Mouse (Mus musculus) CD4-positive, CD25-positive, alpha-beta regulatory T cell, adult 2 months (primary cell): Measurements from ENCODE around the gene Slc32a1.

Source experiments
- DNase-seq: peaks from one replicate; pipeline ENCODE4 v3.0.0-alpha.2; 2012; ENCODE audit warnings: low read depth, low spot score

The Slc32a1 gene

DNA sequence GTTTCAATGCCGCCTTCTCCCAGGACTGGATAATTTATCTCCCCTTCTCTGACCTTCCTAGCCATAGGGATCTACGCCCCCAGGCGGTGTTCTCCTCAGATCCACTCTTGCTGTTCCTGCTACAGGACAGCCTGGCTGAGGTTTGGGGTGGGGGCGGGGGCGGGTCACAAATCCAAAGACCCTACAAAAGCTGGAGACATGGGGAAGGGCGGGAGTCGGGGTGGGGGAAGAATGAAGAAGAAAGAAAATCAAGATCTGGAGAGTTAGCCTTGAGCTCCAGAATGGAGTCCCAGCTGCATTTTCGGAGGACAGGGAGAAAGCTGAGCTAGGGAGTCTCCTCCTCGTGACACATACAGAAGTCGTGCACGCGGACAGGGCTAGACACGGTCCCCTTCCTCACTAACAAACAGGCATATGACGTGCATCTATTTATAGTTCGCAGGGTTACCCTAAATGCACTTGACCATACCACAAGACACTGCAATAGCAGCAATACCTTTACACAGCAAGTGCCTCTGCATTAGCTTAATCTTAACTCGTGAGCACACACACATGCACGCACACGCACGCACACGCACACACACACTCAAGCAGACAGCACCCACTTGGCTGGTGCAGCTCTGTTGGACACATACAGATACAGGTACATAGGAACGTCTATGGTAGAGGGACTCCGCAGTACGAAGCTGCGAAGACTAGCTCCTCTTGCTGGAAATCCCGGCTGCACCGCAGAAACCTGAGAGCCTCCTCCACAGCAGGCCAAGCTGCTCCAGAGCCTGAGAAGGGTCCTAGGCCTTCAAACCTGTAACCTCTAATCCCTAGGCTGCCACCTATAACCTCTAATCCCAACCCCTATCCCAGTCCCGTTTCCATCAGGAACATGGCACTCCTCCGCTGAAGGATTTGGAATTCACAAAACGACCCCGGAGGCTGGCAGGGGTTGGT, 1.4 kb downstream of the Slc32a1 start:
- peak; percentile 32 for DNase-seq

DNA sequence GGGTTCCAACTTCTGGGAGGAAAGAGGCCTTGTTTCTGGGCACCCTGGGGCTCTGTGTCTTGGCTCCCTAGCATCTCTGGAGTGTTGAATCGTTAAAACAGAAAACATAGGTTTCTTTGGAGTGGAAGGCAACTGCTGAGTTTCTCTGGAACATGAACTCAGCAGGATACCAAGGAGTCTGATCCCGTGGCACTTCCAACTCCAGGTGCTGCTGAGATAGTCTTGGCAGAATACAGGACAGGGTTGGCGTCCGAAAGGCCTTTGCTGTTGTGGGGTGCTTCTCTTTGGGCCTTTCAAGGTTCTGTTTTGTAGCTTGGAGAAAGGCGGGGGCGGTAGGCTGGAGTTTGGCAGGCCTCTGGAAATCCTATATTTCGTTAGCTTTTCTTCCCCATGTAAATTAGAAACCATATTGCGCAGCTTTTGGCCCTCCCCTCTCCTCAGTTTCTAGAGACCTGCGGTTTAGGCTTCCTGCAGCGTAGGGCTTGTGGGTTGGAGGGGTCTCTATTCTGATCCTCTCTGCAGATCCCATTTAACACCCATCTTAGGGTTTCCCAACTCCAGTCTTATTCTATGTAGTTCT, 2.2 kb downstream of the Slc32a1 start:
- DNase-seq: peak; percentile 26

DNA sequence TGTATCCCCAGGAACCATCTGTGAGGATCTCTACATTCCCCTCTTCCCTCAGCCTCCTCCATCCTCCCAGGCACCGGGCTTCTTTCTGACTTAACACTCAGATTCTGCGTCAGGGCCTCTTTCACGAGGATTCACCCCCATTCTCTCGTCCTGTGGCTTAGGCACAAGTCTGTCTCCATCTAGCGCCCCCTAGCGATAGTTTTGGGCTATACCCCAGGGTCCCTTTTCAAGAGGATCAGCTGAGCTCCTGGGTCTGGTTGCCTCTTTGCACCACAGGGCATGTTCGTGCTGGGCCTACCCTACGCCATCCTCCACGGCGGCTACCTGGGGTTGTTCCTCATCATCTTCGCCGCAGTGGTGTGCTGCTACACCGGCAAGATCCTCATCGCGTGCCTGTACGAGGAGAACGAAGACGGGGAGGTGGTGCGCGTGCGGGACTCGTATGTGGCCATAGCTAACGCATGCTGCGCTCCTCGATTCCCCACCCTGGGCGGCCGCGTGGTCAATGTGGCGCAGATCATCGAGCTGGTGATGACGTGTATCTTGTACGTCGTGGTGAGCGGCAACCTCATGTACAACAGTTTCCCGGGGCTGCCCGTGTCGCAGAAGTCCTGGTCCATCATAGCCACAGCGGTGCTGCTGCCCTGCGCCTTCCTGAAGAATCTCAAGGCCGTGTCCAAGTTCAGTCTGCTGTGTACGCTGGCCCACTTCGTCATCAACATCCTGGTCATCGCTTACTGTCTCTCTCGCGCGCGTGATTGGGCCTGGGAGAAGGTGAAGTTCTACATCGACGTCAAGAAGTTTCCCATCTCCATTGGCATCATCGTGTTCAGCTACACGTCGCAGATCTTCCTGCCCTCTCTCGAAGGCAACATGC, 3.2 kb downstream of the Slc32a1 start:
- DNase-seq: peak; percentile 89

DNA sequence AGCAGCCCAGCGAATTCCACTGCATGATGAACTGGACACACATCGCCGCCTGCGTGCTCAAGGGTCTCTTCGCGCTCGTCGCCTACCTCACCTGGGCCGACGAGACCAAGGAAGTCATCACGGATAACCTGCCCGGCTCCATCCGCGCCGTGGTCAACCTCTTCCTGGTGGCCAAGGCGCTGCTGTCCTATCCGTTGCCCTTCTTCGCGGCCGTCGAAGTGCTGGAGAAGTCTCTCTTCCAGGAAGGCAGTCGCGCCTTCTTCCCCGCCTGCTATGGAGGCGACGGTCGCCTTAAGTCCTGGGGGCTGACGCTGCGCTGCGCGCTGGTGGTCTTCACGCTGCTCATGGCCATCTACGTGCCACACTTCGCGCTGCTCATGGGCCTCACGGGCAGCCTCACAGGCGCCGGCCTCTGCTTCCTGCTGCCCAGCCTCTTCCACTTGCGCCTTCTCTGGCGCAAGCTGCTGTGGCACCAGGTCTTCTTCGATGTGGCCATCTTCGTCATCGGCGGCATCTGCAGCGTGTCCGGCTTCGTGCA, 3.9 kb downstream of the Slc32a1 start:
- peak; percentile 23 for DNase-seq

DNA sequence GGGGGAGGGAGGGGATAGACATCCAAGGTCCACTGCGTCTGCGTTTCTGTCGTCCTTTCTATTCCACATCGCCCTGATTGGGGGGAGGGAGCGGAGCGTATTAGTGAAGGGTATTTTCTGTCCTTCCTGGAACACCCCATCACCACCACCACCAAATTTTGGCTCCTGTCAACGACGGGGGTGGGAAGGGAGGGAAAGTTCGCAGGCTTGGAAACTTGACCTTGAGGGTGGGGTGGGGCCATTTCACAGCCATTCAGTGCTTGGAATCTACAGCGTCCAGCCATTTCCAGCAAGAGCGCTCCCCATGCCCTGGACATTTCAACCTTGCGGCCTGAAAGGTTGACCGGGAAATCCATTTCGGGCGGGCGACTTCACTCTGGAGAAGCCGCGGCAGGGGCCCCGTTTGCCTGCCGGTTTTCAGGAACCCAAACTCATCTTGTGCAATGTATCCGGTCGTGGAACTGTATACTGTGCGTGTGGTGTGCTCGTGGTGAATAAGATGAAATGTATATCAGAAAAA, 4.7 kb downstream of the Slc32a1 start:
- DNase-seq: no peak

DNA sequence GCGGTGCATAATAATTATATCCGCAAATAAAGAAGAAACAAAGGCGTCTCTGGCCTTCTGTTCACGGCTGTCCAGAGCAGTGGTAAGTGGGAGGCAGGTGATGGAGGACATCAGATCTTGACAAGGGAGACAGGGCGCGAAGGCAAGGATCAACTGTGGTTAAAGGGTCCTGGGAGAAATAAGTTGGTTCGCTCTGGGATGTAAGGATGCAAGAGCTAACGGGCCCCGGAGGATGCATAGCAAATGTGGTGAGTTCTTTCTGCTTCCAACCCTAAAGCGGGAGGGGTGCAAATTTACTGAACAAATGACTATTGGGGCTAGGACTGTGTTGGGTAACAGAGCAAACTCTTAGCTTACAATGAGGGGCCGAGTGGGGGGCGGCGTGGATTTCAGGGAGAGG, 5.1 kb downstream of the Slc32a1 start:
- DNase-seq: no peak

DNA sequence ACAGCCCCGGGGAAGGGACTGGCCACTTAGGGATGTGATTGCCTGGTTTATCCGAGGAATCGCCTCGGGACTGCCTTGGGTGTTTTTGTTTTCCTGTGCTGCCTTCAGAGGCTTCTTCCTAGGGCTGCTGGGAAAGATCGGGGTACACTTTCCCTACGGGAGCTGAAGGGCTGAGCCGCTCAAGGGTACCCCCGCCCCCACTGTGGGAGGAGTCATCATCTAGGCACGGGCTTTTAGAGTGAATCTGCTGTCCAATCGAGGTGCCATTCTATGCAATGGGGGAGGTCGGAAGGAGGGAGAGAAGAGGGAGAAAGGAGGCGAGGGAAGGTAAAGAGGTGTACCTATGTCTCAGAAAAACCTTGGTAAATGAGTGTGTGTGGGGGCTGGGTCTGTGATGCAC, 5.7 kb downstream of the Slc32a1 start:
- DNase-seq: peak; percentile 38

DNA sequence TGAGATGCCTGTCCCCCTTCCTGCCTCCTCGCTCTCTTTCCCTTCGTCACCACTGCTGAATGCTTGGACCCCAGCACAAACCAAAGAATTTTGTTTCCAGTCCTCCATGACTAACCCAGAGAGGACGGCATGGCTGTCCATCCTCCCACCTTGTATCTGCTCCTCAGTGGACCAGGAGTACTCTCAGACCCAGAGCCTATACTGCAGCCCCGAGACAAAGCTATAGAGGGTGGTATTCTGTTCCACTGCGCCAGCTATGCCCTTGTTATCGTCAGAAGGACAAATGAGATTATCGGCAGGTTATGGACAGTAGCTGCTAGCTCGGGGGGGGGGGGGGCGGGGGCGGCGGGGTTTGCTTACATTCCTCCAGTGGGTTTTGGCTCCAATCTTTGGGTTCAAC, 6.2 kb downstream of the Slc32a1 start:
- no peak for DNase-seq

DNA sequence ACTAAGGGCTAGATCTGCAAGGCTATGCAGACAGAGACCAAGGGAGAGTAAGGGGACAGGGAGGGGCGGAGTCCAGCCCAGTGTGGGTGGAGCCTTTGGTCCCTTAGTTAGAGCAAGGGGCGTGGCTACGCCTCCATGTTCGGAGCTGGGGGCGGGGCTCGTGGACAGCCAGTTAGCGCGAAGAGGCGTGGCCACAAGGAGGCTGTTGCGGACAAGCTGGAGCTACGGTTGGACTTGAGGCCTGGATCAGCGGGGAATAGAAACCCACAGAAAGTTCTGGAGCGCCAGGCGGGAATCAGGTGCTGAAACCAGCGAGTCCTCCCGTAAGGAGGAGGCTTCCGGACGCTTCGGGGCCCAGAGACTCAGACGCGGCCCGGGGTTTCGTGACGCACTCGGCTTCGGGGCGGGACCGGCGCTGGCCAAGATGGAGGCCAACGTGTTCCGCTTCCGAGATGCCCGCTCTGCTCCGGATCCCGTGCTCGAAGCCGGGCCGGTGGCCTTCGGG, 14.2 kb downstream of the Slc32a1 start, which contains the start of gene Actr5:
Gene Actr5, plus strand, starts transcription at position 171 of the 505 bp plus-strand sequence.
- peak; percentile 98 for DNase-seq

DNA sequence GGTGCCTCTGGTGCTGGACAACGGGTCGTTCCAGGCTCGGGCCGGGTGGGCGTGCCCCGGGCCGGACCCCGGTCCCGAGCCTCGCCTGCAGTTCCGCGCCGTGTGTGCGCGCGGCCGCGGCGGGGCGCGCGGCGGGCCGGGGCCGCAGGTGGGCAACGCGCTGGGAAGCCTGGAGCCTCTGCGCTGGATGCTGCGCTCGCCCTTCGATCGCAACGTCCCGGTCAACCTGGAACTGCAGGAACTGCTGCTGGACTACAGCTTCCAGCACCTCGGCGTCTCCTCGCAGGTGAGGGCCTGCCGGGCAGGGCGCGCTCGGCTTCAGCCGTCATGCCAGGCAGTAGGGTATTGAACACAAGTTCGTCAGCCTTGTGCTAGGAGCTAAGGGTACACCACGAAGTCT, 14.7 kb downstream of the Slc32a1 start:
- peak; percentile 51 for DNase-seq

DNA sequence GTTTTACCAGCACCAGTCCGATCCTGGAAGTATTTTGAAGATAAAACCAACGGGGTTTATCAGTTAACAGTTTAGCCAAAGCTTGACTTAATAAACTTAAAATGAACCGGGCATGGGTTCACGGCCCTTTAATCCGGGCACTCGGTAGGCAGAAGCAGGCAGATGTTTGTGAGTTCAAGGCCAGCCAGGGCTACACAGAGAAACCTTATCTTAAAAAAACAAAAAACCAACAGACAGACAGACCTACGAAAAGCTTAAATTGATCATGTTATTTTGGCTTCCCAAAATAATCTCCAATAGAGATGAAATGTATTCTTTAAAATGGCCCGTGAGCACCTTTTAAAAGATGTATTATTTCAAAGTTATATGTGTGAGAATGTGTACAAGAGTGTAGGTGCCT, 15.1 kb downstream of the Slc32a1 start:
- no peak for DNase-seq

DNA sequence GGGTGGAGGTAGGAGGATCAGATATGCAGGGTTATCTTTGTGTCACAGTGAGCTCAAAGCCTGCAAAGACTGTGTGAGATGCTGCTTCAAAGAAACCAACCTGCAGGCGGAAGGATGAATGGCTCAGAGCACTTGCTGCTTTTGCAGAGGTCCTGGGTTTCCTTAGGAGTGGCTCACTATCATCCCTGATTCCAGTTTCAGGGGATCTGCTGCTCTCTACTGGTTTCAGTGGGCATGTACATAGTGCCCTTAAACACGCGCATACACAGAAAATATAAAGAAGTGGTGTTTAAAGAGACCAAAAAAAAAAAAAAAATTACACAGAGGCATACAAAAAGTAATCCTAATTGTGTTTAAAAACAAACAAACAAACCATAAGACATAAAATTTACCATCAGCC, 18.3 kb downstream of the Slc32a1 start:
- DNase-seq: no peak

DNA sequence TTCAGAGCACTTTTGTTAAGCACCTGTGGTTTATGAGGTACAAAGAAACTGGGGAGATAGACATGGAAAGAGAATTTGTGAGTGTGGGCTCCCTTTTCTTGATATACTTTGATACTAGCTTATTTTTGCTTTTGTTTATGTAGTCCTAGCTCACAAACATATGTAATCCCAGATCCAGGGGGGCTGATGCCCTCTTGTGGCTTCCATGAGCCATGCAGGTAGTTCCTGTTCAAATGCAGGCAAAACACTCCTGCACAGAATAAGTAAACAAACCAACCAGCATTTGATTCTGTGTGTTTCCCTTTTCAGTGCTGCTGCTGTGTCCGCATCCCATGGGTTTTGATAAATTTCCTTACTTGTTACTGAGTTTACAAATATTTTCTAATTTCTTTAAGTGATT, 18.8 kb downstream of the Slc32a1 start:
- DNase-seq: peak; percentile 37

DNA sequence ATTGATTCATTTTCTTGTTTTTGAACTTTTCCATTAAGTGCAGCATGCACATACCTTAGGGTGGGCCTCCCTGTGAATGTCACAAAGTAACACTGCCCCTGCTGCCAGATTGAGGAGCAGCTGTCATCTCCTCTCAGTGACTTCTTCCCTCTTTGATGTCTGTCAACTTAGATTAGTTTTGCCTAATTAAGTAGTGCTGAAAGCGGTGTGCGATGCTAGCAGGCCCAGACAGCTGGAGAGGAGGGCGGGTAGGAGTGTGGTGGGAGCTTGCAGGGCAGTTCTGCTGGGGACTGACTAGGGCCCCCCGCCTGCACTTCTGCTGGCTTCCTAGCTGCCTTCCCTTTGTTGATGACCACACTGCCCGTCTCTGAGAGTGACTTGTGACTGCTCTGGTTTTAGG, 21.3 kb downstream of the Slc32a1 start:
- DNase-seq: no peak

DNA sequence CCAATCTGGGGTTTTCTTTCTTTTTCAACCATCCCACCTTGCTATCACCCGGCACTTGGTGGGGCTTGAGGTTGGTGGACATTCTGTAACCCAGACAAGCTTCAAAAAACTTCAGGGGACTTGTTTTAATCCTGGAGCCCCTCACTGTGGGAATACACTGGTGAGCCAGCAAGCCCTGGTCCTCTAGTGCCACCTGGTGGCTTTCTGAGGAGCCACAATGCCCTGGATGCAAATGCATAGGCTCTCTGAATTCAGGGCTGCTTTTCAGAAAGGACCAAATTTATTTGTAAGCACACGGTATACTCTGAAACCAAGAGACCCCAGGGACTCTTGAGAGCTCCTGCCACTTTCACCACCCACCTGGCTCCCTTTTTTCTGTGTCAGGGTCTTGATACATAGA, 31.3 kb downstream of the Slc32a1 start:
- DNase-seq: peak; percentile 81

DNA sequence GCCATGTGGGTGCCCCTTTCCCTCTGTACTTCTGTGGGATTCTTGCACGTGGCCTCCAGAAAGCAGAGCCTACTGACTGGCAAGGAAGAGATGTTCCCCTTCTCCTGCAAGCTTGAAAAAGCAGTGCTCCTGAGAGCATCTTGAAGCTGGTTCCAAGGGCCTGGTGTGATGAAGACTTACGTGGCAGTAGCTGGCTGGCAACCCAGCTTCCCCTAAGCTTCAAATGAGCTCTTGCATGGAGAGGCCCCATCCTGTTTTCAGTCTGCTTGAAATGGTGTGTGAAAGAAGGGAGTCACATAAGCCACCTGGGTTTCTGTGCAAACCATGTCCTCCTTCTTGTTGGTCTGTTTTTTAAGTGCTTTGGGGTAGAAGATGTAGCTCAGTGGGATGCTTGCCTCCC, 32.0 kb downstream of the Slc32a1 start:
- DNase-seq: no peak

DNA sequence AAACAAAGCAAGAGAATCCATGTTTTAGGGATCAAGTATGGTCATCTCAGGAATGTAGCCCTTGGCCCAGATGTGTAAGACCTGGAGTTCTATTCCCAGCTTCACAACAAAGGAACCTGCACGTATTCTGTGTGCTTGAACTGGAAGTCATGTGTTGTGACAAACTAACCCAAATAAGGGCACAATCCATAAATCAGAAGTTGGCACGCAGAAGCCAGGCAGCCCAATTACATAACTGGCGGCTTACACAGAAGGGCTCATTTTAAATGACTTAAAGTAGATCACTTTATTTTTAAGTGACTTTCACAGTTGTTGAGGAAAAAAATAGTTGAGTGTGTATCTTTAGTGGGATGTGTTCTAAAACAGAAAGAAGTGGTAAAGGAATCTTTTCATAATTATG, 33.2 kb downstream of the Slc32a1 start:
- no peak for DNase-seq

DNA sequence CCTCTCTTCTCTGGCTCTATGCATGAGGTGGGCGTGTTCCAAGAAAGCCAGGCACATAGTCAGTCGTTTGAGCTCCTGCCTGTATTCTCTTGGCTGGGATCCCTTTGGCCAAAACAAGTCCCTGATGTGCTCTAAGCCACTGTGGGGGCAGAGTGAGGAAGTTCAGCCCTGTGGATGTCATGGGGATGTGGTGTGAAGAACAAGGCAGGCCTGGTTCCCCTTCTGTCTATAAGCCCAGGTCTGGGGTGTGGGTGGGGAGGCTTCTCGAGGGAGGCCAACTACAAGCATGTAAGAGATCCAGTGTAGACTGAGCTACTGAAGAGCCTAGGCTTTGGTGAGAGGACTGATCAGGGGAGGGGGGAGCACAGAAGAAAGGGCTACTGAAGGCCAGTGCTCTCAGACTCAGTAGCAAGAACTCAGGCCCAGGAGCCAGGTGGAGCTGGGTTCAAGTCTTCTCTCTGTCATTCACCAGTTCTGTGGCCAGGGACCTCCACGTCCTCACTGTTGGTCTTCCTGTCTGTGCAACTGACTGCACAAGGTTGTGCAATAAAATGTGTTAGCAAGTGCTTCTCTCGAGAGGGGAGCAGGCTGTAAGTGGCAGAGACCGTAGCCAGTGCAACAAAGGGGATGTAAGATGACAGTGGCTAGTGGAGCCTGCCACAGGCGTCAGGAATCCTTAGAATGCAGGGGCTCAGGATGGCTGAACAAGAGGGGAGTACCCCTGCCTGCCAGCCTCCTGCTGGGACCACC, 40.8 kb downstream of the Slc32a1 start:
- DNase-seq: no peak

DNA sequence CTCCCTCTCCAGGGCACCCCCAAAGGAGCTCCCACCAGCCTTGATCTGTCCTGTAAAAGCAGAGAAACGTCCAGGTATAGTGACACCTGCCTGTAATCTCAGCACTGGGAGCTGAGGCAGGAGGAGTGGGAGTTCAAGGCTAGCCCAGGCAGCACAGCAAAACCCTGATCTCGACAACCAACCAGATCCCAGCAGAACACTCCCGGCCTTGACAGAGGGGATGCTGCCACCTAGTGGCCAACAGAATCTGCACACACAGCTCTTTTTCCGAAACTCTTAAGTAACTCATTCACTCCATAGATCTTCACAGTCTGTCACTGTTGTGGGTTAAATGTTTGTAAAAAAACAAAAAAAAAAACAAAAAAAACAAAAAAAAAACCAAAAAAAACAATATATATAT, 42.4 kb downstream of the Slc32a1 start:
- peak; percentile 90 for DNase-seq

DNA sequence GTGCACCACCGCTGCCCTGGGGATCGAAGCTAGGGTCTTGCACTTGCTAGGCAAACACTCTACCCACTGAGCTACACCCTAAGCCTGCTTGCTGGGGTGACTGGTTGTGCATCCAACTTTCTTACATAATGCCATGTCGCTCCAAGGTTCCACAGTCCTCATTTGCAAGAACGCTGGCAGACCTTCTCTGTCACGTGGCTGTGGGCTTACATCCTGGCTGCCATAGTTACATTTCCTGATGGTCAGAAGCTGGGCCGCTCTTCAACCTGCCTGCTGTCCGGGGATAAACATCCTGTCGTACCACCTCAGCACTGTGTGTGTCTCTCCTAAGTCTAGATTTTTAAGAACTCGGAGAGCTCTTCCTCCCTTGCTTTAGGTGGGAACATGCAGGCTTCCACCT, 44.1 kb downstream of the Slc32a1 start:
- no peak for DNase-seq

DNA sequence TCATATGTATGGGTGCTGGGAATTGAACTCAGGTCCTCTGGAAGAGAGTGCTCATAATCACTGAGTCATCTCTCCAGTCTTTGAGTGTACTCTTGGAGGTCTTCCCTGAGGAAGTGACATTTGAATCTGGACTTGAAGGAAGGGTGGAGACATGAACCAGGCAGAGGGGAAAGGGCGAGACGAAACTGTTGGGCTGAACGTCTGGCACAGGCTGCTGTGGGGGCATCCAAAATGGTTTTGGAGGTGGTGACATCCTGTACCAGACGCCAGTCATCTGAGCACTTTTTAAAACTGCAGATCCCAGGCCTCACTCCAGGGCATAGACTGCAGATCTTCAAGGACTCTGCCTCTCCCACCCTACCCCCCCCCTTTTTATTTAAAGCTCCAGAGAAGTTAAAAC, 45.2 kb downstream of the Slc32a1 start:
- DNase-seq: no peak
